In the genomic region with DNA sequence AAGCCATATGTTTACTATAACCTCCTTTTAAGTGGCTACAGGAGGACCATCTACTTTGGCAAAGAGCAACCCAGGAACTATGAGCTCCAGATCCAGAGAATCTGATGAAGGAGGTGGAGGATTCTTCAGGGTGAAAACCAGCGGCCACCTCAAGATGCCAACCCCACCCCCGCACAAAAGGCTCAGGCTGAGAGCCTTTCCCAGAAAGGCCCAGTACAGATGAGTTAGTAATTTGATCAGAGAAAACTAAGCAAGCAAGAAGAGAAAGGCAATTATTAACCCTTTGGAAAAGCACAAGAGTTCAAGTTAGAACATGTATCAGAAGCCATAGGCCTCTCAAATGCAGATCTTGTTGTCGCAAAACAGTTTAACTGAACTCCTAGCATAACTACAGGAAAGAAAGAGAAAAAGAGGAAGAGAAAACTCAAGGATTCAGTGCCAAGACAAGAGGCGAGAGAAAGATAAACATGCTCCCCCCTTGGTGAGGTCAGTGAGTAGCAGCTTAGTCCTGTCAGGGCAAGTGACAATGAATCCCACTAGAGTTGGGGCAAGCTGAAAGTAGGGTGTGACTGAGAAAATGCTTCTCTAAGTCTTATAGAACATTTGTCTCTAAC, we compare ENCODE assay signal across 13 mouse cellular contexts. TPM values are rescaled to one million over a fixed set of nuclear protein-coding genes. Genes with fewer than 3 reads are reported as not detected.
A peak's percentile ranks its signal among the peaks of the same experiment; 100 is the strongest.
DNase-seq lines count a peak whose midpoint lies in the region; ATAC-seq and TF ChIP-seq lines count a peak whose summit lies in the region.
"Had no signal": no experiment of that assay in that cellular context is flagged by ENCODE, and none has a peak within 500 bp of the region (broad histone marks: within the 10 kb centered on the region; RNA-seq: fewer than 3 reads in every experiment).

No protein-coding gene starts in this region.

- no peak for ATAC-seq in intestine, embryonic 16.5 days
- ATAC-seq in forebrain, embryonic 16.5 days = no peak

- H3K27me3 ChIP-seq in testis, adult 2 months (ENCODE audit: control insufficient read depth, insufficient read depth, low read length) = no peaks in the 10 kb centered on the region
- H3K27me3 ChIP-seq in intestine, embryonic 16.5 days (replicated peaks; ENCODE audit: control insufficient read depth, insufficient read depth, low read length) = peaks cover 5% of the 10 kb centered on the region; the same call in 1 of the 2 replicates
- peaks cover 3% of the 10 kb centered on the region for H3K27me3 ChIP-seq in forebrain, embryonic 16.5 days (replicated peaks; ENCODE audit: control insufficient read depth, insufficient read depth, low read length)

- intact Hi-C loops in left cerebral cortex, postnatal 25 days (cut with DNase I) = no loop called here

- 60% methylated on average over 4 of the region's 4 CpGs for WGBS in intestine, embryonic 16.5 days
- WGBS in forebrain, embryonic 16.5 days = 66% methylated on average over 4 of the region's 4 CpGs

- H3K4me1 ChIP-seq in testis, adult 2 months (ENCODE audit: control insufficient read depth, insufficient read depth, low read length) = peaks cover 14% of the 10 kb centered on the region
- H3K4me1 ChIP-seq in intestine, embryonic 16.5 days (ENCODE audit: control insufficient read depth, insufficient read depth, low read length) = peaks cover 13% of the 10 kb centered on the region; the same call in 1 of the 2 replicates
- H3K4me1 ChIP-seq in forebrain, embryonic 16.5 days (replicated peaks; ENCODE audit: control insufficient read depth, insufficient read depth, low read length) = peaks cover 4% of the 10 kb centered on the region

- TF ChIP-seq CTCF in testis, adult 2 months (IDR thresholded peaks at IDR 0.05; ENCODE audit: control insufficient read depth, insufficient read depth, insufficient replicate concordance, low read depth, low read length) = no peak

- TF ChIP-seq POLR2A in testis, adult 2 months (IDR thresholded peaks at IDR 0.05; ENCODE audit: control insufficient read depth, low read depth, low read length) = no peak

- H3K4me2 ChIP-seq in intestine, embryonic 16.5 days (ENCODE audit: low read depth, low read length) = 0 out of 2 replicates have a peak overlapping the region, but pooled peaks have one; percentile 2
- no peak overlapping the region for H3K4me2 ChIP-seq in forebrain, embryonic 16.5 days (ENCODE audit: low read length)

- H3K9ac ChIP-seq in intestine, embryonic 16.5 days (ENCODE audit: low read depth, low read length) = no peak overlapping the region
- no peak overlapping the region for H3K9ac ChIP-seq in forebrain, embryonic 16.5 days (replicated peaks; ENCODE audit: low read depth, low read length)

- H3K36me3 ChIP-seq in testis, adult 2 months (ENCODE audit: control insufficient read depth, insufficient read depth, low read length) = no peaks in the 10 kb centered on the region
- H3K36me3 ChIP-seq in intestine, embryonic 16.5 days (ENCODE audit: control insufficient read depth, insufficient read depth, low read length) = no peaks in the 10 kb centered on the region
- H3K36me3 ChIP-seq in forebrain, embryonic 16.5 days (ENCODE audit: control insufficient read depth, insufficient read depth) = no peaks in the 10 kb centered on the region

- H3K4me3 ChIP-seq in testis, adult 2 months (ENCODE audit: control insufficient read depth, low read depth, low read length) = no peak overlapping the region
- no peak overlapping the region for H3K4me3 ChIP-seq in intestine, embryonic 16.5 days (ENCODE audit: low read length)
- no peak overlapping the region for H3K4me3 ChIP-seq in forebrain, embryonic 16.5 days (replicated peaks; ENCODE audit: low read length)

- H3K27ac ChIP-seq in testis, adult 2 months (ENCODE audit: control insufficient read depth, insufficient read depth, low read depth, low read length) = peak overlapping the region; percentile 43
- H3K27ac ChIP-seq in intestine, embryonic 16.5 days (ENCODE audit: low read length) = peak overlapping the region; percentile 70
- H3K27ac ChIP-seq in forebrain, embryonic 16.5 days (ENCODE audit: low read length) = no peak overlapping the region

- DNase-seq in testis, postnatal 10 days (ENCODE audit: low spot score) = no peak
- DNase-seq in kidney, postnatal 14 days = peak; percentile 55
- no peak for DNase-seq in left cerebral cortex, postnatal 25 days (ENCODE audit: low spot score in 2 of 2)
- DNase-seq in layer of hippocampus, postnatal 14 days (ENCODE audit: low spot score in 2 of 2) = no peak
- DNase-seq: cerebellum, adult 9-11 months; heart, adult 11 months; right cerebral cortex, postnatal 25 days had no signal

- H3K9me3 ChIP-seq in intestine, embryonic 16.5 days (ENCODE audit: control insufficient read depth, low read length) = no peaks in the 10 kb centered on the region
- H3K9me3 ChIP-seq in forebrain, embryonic 16.5 days (ENCODE audit: control insufficient read depth, low read length) = no peaks in the 10 kb centered on the region

RNA-seq across cellular contexts. Expression of a gene that starts 23.5 kb away (rescaled TPM):
- polyA plus RNA-seq in testis, adult 2 months (2012; rRNA removed) = 641 and 673 TPM in 2 replicates
- 4.2 and 4.7 TPM in 2 replicates for polyA plus RNA-seq in intestine, embryonic 16.5 days (2015; fragmentation: Nextera tagmentation; extraction: Ambion mirVana)
- polyA plus RNA-seq in forebrain, embryonic 16.5 days (2015; fragmentation: Nextera tagmentation; extraction: Ambion mirVana) = not detected in 2 replicates
- total RNA-seq in left cerebral cortex, postnatal 25 days (2021) = not detected
- total RNA-seq in layer of hippocampus, postnatal 14 days (2021) = under 1 TPM in 1 of 2 experiments, not detected in 1; 0.14 TPM
- total RNA-seq: heart, postnatal 25 days; left cerebral cortex, postnatal 10 days; neutrophil, adult 5-6 weeks had no signal

RNA-seq across cellular contexts. Expression of a gene that starts 27.1 kb away (rescaled TPM):
- polyA plus RNA-seq in testis, adult 2 months (2012; rRNA removed) = 104 and 121 TPM in 2 replicates
- polyA plus RNA-seq in intestine, embryonic 16.5 days (2015; fragmentation: Nextera tagmentation; extraction: Ambion mirVana) = 21.4 and 22.3 TPM in 2 replicates
- 43.2 and 45.8 TPM in 2 replicates for polyA plus RNA-seq in forebrain, embryonic 16.5 days (2015; fragmentation: Nextera tagmentation; extraction: Ambion mirVana)
- total RNA-seq in left cerebral cortex, postnatal 25 days (2021) = 10 to 100 TPM; 28.6 to 29.4 TPM
- 10 to 100 TPM; 23.8 to 26.6 TPM for total RNA-seq in layer of hippocampus, postnatal 14 days (2021)

RNA-seq across cellular contexts. Expression of a gene that starts 47.6 kb away (rescaled TPM):
- polyA plus RNA-seq in testis, adult 2 months (2012; rRNA removed) = 0.72 and 0.85 TPM in 2 replicates
- 0.09 and 0.10 TPM in 2 replicates for polyA plus RNA-seq in intestine, embryonic 16.5 days (2015; fragmentation: Nextera tagmentation; extraction: Ambion mirVana)
- polyA plus RNA-seq in forebrain, embryonic 16.5 days (2015; fragmentation: Nextera tagmentation; extraction: Ambion mirVana) = 0.42 and 0.73 TPM in 2 replicates
- under 1 TPM; 0.87 to 0.94 TPM for total RNA-seq in left cerebral cortex, postnatal 25 days (2021)
- under 1 TPM; 0.55 to 0.65 TPM for total RNA-seq in layer of hippocampus, postnatal 14 days (2021)

RNA-seq across cellular contexts. Expression of a gene that starts 56.8 kb away (rescaled TPM):
- not detected in 2 replicates for polyA plus RNA-seq in testis, adult 2 months (2012; rRNA removed)
- 1.0 and 1.4 TPM in 2 replicates for polyA plus RNA-seq in intestine, embryonic 16.5 days (2015; fragmentation: Nextera tagmentation; extraction: Ambion mirVana)
- polyA plus RNA-seq in forebrain, embryonic 16.5 days (2015; fragmentation: Nextera tagmentation; extraction: Ambion mirVana) = 0.60 and 1.5 TPM in 2 replicates
- total RNA-seq in left cerebral cortex, postnatal 25 days (2021) = not detected
- total RNA-seq in layer of hippocampus, postnatal 14 days (2021) = not detected
- total RNA-seq: left cerebral cortex, postnatal 10 days had no signal

Comparison
In these comparisons a context has a peak if more than half of its experiments do, and no peak if none do; other contexts are left out.
1. RNA of a gene that starts 23.5 kb away (polyA plus RNA-seq): 641 to 673 TPM in testis, adult 2 months; 4.2 to 4.7 TPM in intestine, embryonic 16.5 days and not detected in forebrain, embryonic 16.5 days; every median in the first group is over 100 times any median in the second.